Mouse (Mus musculus) hindbrain, embryonic 16.5 days (tissue): ENCODE measurements around the gene Jsrp1. TPM values are rescaled to one million over a fixed set of nuclear protein-coding genes. Genes with fewer than 3 reads are reported as not detected.
A peak's percentile ranks its signal among the peaks of the same experiment; 100 is the strongest.

Experiments
- ATAC-seq: fragments of 200-750 bp; cut with Nextera tagmentation; 2 replicates; pipeline ENCODE4 v1.8.0; 2017; ENCODE audit warnings: moderate TSS enrichment, moderate library complexity
- H3K27ac ChIP-seq: fragments of 300-500 bp; sonication (generic); 2 replicates; pipeline ENCODE4 v1.5.1; 2014; ENCODE audit warnings: low read depth, mild to moderate bottlenecking, control low read depth, low read length, moderate library complexity
- H3K27me3 ChIP-seq: fragments of 300-500 bp; sonication (generic); replicated peaks from 2 replicates; pipeline ENCODE4 v1.6.1; 2014; ENCODE audit warnings: low read length; ENCODE audit not compliant: control insufficient read depth, insufficient read depth
- H3K36me3 ChIP-seq: fragments of 300-500 bp; sonication (generic); 2 replicates; pipeline ENCODE4 v1.6.1; 2014; ENCODE audit warnings: mild to moderate bottlenecking, low read length, moderate library complexity, mixed read lengths; ENCODE audit not compliant: control insufficient read depth, insufficient read depth
- H3K4me1 ChIP-seq: fragments of 300-500 bp; sonication (generic); 2 replicates; pipeline ENCODE4 v1.6.1; 2014; ENCODE audit warnings: low read depth, low read length; ENCODE audit not compliant: control insufficient read depth, insufficient read depth
- H3K4me2 ChIP-seq: fragments of 300-500 bp; sonication (generic); 2 replicates; pipeline ENCODE4 v1.6.1; 2014; ENCODE audit warnings: mild to moderate bottlenecking, low read length, control low read depth, moderate library complexity
- H3K4me3 ChIP-seq: fragments of 300-500 bp; sonication (generic); 2 replicates; pipeline ENCODE4 v1.5.1; 2014; ENCODE audit warnings: mild to moderate bottlenecking, low read length, control low read depth, moderate library complexity
- H3K9ac ChIP-seq: fragments of 300-500 bp; sonication (generic); 2 replicates; pipeline ENCODE4 v1.6.1; 2014; ENCODE audit warnings: low read depth, mild to moderate bottlenecking, control low read depth, low read length, moderate library complexity
- H3K9me3 ChIP-seq: fragments of 300-500 bp; sonication (generic); 2 replicates; pipeline ENCODE4 v1.6.1; 2014; ENCODE audit warnings: mild to moderate bottlenecking, low read length, moderate library complexity; ENCODE audit not compliant: control insufficient read depth
- WGBS: fragments of 180-500 bp; shearing (Covaris S2); extraction: QIAGEN DNeasy Blood & Tissue Kit; methylation state at CpG from one replicate; pipeline ENCODE4 v1.1.7; 2014; 5-methylcytosine and 5-hydroxymethylcytosine counted together
- polyA plus RNA-seq: library from polyadenylated mRNA; unstranded; fragments of >200 nt; fragmentation: Nextera tagmentation; extraction: Ambion mirVana; gene quantifications from 2 replicates; pipeline ENCODE4 v1.2.1, GENCODE M21; 2015

The Jsrp1 gene
- polyA plus RNA-seq, 1 experiment from 2014 or later = 1.1 TPM

DNA sequence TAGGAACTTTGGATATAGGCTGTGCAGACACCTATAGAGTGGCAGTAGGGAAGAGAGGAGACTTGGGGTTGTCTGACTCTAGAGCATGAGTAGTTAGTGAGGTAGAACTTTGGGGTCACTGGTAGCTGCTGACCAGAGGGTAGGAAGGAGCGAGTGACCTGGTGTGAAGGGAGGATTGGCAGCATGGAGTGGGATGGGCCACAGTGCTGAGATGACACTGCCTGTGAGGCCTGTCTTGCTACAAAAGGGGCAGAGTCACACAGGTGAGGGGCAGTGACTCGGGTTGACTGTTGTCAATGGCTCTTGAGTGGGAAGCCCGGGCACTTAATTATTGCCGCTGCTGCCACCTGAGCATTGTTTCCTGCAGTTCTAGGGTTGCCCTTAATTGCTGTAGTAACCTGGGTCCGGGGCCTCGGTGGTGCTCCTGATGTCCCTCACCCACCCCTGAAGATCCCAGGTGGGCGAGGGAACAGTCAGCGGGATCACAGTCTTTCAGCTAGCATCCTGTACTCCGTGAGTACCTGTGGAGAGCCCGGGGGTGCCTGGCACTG is 14.6 kb upstream of the Jsrp1 start:
- no peaks in the 10 kb centered on the region for H3K9me3 ChIP-seq
- H3K4me1 ChIP-seq = peaks cover 12% of the 10 kb centered on the region
- peak overlapping the region; percentile 77 for H3K4me3 ChIP-seq
- WGBS = 76% methylated on average over 10 of the region's 10 CpGs
- no peak for ATAC-seq
- no peaks in the 10 kb centered on the region for H3K27me3 ChIP-seq
- H3K27ac ChIP-seq = no peak overlapping the region
- peak overlapping the region; percentile 92 for H3K9ac ChIP-seq
- peaks cover 11% of the 10 kb centered on the region for H3K36me3 ChIP-seq
- H3K4me2 ChIP-seq = peak overlapping the region; percentile 98

DNA sequence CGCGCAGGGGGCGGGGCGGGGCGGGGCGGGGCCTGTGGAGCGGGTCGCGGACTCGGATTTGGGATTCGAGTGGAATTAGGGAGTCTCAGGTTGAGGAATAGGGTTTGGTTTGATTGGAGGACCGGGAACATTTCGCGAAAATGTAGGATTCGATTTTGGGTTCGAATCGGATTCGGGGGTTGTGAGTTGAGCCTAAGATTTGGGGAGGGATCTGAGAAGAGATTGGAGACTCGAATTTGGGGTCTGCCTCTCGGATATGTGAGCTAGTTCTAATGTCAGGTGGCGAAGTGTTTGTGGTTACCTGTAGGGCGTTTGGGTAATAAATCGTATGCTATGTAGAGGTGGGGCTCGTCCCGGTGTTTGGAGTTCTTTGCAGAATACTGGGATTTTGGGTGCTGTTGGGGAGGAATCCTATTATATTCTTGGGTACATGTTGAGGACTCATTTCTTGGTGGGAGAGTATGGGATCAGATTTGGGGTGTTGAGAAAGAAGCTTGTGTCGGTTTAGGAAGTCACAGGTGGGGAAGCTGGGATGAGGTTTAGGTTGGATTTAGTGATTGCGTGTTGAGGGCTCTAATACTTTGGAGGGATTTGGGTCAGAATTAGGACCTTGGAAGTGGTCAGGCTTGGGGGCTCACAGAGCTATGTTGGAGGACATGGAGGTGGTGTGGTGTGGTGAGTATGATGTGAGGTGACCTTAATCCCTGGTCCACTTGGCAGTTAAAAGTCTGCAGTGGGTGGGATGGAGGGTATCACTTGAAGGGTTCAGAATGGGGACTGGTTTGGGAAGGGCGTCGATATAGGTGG is 14.0 kb upstream of the Jsrp1 start:
- peaks cover 11% of the 10 kb centered on the region for H3K36me3 ChIP-seq

GRCm38 (mm10) chr10:80826151-80827062 is 13.1 kb upstream of the Jsrp1 start, which contains the start of gene Oaz1:
Gene Oaz1, plus strand, starts transcription at chr10:80826656.
- WGBS = 0% methylated on average over 63 of the region's 82 CpGs
- peak; percentile 98 for ATAC-seq
- Histone ChIP-seq H3K4me1 (peaks cover 12% of the 10 kb centered on the region), H3K9me3 (no peaks in the 10 kb centered on the region), H3K27ac (peak within 1 kb of the TSS; percentile 92), H3K9ac (peak within 1 kb of the TSS; percentile 92), H3K27me3 (no peaks in the 10 kb centered on the region), H3K4me3 (peak within 1 kb of the TSS; percentile 77), H3K36me3 (peaks cover 11% of the 10 kb centered on the region), H3K4me2 (peak within 1 kb of the TSS; percentile 98)

More for the DNA sequence above, 14.0 kb upstream of the Jsrp1 start:
- H3K9me3 ChIP-seq = no peaks in the 10 kb centered on the region
- H3K27ac ChIP-seq = peak overlapping the region; percentile 92
- peak overlapping the region; percentile 92 for H3K9ac ChIP-seq
- WGBS = 7% methylated on average over 28 of the region's 29 CpGs
- H3K4me2 ChIP-seq = peak overlapping the region; percentile 98
- peaks cover 12% of the 10 kb centered on the region for H3K4me1 ChIP-seq
- no peaks in the 10 kb centered on the region for H3K27me3 ChIP-seq
- no peak for ATAC-seq
- H3K4me3 ChIP-seq = peak overlapping the region; percentile 77

- no peak overlapping the region for H3K4me3 ChIP-seq
- H3K9me3 ChIP-seq = no peaks in the 10 kb centered on the region
- 87% methylated on average over 2 of the region's 2 CpGs for WGBS
- no peak overlapping the region for H3K9ac ChIP-seq
- no peak overlapping the region for H3K4me2 ChIP-seq
- no peak overlapping the region for H3K27ac ChIP-seq
- peaks cover 12% of the 10 kb centered on the region for H3K4me1 ChIP-seq
- H3K27me3 ChIP-seq = no peaks in the 10 kb centered on the region
- ATAC-seq = no peak
- peaks cover 8% of the 10 kb centered on the region for H3K36me3 ChIP-seq
These were observed 11.5 kb upstream of the Jsrp1 start for GRCm38 (mm10) chr10:80824827-80825226.

- H3K27ac ChIP-seq = no peak overlapping the region
- no peak overlapping the region for H3K9ac ChIP-seq
- H3K4me1 ChIP-seq = peaks cover 12% of the 10 kb centered on the region
- peaks cover under 1% of the 10 kb centered on the region; the same call in 1 of the 2 replicates for H3K36me3 ChIP-seq
- WGBS = 67% methylated on average over 8 of the region's 8 CpGs
- ATAC-seq = no peak
- H3K27me3 ChIP-seq = no peaks in the 10 kb centered on the region
- H3K4me3 ChIP-seq = no peak overlapping the region
- no peaks in the 10 kb centered on the region for H3K9me3 ChIP-seq
- H3K4me2 ChIP-seq = no peak overlapping the region
These were observed 10.7 kb upstream of the Jsrp1 start for GRCm38 (mm10) chr10:80823847-80824643.

DNA sequence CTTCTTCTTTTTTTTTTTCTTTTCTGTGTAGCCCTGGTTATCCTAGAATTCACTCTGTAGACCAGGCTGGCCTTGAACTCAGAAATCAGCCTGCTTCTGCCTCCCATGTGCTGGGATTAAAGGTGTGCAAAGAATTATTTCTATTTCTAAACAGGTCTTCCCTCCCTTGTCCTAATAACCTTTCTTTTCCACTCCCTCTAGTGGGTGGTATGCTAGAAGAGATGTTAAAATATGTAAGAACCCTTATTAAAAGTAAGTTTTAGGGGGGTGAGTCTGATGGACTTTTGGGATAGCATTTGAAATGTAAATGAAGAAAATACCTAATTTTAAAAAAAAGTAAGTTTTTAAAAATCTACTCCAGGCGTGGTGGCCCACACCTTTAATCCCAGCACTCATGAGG is 10.0 kb upstream of the Jsrp1 start:
- no peak overlapping the region for H3K4me2 ChIP-seq
- no peaks in the 10 kb centered on the region for H3K9me3 ChIP-seq
- 77% methylated on average over 1 of the region's 1 CpGs for WGBS
- no peak for ATAC-seq
- no peak overlapping the region for H3K27ac ChIP-seq
- H3K4me3 ChIP-seq = no peak overlapping the region
- H3K9ac ChIP-seq = no peak overlapping the region
- no peaks in the 10 kb centered on the region for H3K27me3 ChIP-seq
- H3K36me3 ChIP-seq = no peaks in the 10 kb centered on the region
- peaks cover 9% of the 10 kb centered on the region for H3K4me1 ChIP-seq

DNA sequence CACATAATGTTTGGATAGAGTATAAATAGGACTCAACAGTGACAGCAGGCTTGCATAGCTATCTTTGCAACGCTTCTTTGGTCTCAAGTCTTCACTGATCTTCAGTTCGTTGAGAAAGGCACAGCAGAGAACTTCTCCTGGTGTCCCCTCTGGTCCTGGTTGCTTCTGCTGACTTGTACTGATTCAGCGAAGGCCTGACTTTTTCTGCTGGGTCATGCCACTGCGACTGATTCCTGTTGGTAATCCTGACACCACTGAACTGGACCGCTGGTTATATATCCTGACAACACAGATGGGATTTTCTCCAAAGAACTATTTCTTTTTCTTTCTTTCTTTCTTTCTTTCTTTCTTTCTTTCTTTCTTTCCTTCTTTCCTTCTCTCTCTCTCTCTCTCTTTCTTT is 9.2 kb upstream of the Jsrp1 start:
- H3K27me3 ChIP-seq = no peaks in the 10 kb centered on the region
- no peak overlapping the region for H3K27ac ChIP-seq
- no peak overlapping the region for H3K4me2 ChIP-seq
- WGBS = 90% methylated on average over 5 of the region's 5 CpGs
- no peak overlapping the region for H3K4me3 ChIP-seq
- H3K9me3 ChIP-seq = no peaks in the 10 kb centered on the region
- peaks cover under 1% of the 10 kb centered on the region for H3K4me1 ChIP-seq
- no peak for ATAC-seq
- H3K9ac ChIP-seq = no peak overlapping the region
- no peaks in the 10 kb centered on the region for H3K36me3 ChIP-seq

- Histone ChIP-seq H3K4me1 (no peaks in the 10 kb centered on the region), H3K4me3 (no peak overlapping the region), H3K4me2 (no peak overlapping the region), H3K9ac (no peak overlapping the region), H3K9me3 (no peaks in the 10 kb centered on the region), H3K27me3 (no peaks in the 10 kb centered on the region), H3K36me3 (no peaks in the 10 kb centered on the region), H3K27ac (no peak overlapping the region)
- 50% methylated on average over 2 of the region's 2 CpGs for WGBS
- no peak for ATAC-seq
These were observed 8.7 kb upstream of the Jsrp1 start for GRCm38 (mm10) chr10:80821991-80822390.
